Mouse (Mus musculus) liver, adult 2 months (tissue): ENCODE measurements at regions not wholly inside any gene's neighbourhood (a gene's known extent, or its start where the extent isn't known, plus 50 kb on each side); places are given as distances from the start of the nearest gene placed in this dataset.

ENCODE experiments used
- CTCF ChIP-seq: fragments of 200-500 bp; IDR thresholded peaks from 2 replicates; pipeline ENCODE4 v1.5.1; 2011; ENCODE audit warnings: low read depth, low read length, control low read depth
- POLR2A ChIP-seq: fragments of 200-500 bp; IDR thresholded peaks from 2 replicates; pipeline ENCODE4 v1.6.1; 2011; ENCODE audit warnings: low read length, control low read depth; ENCODE audit not compliant: insufficient read depth; ENCODE audit errors: extremely low read depth

DNA sequence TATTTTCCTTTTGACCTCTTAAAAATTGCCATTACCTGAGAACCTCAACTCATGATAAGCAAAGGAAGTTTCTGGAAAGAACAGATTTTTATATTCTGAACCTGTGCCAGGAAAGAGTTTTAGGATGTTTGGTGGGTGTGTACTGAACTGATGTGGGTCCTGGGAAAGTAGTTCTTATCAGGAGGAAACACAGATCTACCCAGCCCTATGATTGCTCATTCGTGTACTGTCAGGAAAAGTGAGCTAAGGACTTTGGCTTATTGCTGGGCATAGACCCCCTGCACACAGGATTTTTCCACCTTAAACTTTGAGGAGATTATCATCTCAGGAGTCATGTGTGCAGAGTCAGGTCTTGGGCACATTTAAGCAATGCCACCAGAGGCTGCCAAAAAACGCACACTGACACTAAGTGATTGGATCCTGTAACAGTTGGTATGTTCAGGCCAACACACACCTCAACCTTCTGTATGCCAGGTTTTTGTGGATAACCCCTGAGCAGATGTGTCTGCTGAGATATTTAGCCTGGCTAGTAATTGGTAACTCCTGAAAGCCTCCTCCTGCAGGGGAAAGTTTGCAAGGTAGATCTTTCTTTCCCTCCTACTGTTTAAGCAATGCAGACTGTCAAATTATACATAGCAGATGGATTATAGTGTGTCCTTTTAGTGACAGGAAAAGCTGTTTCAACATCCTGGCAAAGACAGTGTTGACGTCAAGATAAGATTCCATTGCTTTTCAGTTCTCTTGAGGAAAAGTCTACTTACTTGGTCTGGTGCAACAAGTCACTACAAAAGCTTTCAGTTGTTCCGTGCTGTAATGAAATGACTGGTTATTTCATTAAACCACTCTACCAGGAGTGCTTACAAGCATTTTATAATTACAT lies 991.7 kb downstream of the A830018L16Rik start:
- TF ChIP-seq POLR2A, result no peak
- TF ChIP-seq CTCF, result no peak
